Mouse (Mus musculus): ENCODE results near the gene Rgcc.

DNA sequence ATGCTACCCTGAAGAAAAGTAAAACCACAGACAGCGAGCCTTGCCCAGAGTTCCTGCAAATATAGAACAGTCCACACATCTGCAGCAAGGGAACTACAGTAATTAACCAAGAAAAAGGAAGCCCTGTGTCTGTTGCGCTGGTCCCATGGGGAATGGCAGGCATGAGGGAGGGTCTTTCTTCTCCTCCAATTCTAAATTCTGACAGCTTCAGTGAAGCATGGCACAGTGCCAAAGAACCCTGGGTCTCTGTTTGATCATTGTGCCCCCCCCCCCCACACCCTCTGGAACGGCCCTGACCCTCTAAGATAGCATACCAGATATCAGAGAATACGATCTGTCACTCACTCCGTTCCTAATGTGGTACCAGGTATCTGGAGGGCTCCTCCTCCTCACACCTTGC lies 4.6 kb downstream of the Rgcc start:
- TF ChIP-seq CTCF (IDR thresholded peaks at IDR 0.05) (no peak), POLR2A (IDR thresholded peaks at IDR 0.05; ENCODE audit: insufficient read depth, low read depth, low read length) (peak; percentile 18; the same call in 1 of the 2 replicates), EP300 (IDR thresholded peaks at IDR 0.05; ENCODE audit: insufficient read depth, low read depth, low read length) (no peak)

Data from heart, adult 2 months (tissue).